Mouse (Mus musculus) cerebellum, postnatal 36 days (tissue): ENCODE measurements at regions not wholly inside any gene's neighbourhood (a gene's known extent, or its start where the extent isn't known, plus 50 kb on each side); places are given as distances from the start of the nearest gene placed in this dataset.
A peak's percentile ranks its signal among the peaks of the same experiment; 100 is the strongest.

Experiments used
- DNase-seq, 2 experiments: peaks; one replicate each; pipeline ENCODE4 v3.0.0; 2021 to 2022; ENCODE audit warnings: mixed read lengths in 2 of 2

GRCm38 (mm10) chr4:84805431-84805830, 78.7 kb upstream of the Cntln start:
- no peak for DNase-seq

GRCm38 (mm10) chr4:84793156-84793919, 90.8 kb upstream of the Cntln start:
- DNase-seq: no peak

GRCm38 (mm10) chr4:84786583-84786982, 97.5 kb upstream of the Cntln start:
- peak; percentile 7 to 12 for DNase-seq

- DNase-seq: no peak
Measured at GRCm38 (mm10) chr4:84768161-84768560, 93.1 kb upstream of the Bnc2 start.

- DNase-seq: no peak
Measured at GRCm38 (mm10) chr4:84766708-84767425, 91.8 kb upstream of the Bnc2 start.

GRCm38 (mm10) chr4:84757172-84757571, 82.1 kb upstream of the Bnc2 start:
- no peak for DNase-seq

GRCm38 (mm10) chr4:84752613-84753185, 77.6 kb upstream of the Bnc2 start:
- no peak for DNase-seq

- DNase-seq: no peak
Measured at GRCm38 (mm10) chr4:84741301-84741700, 66.2 kb upstream of the Bnc2 start.

GRCm38 (mm10) chr4:84740816-84741215, 65.7 kb upstream of the Bnc2 start:
- DNase-seq: no peak
